Comparison of ENCODE assay signal across 19 mouse cellular contexts in genomic region chr19:57174045-57174444, GRCm38 (mm10).
"Had no signal": no experiment of that assay in that cellular context is flagged by ENCODE, and none has a peak within 500 bp of the region (broad histone marks: within the 10 kb centered on the region; RNA-seq: fewer than 3 reads in every experiment).

No protein-coding gene starts in this region.

- H3K36me3 ChIP-seq: intestine, embryonic 15.5 days; midbrain, embryonic 12.5 days; neural tube, embryonic 13.5 days; stomach, embryonic 15.5 days had no signal

- ATAC-seq: midbrain, embryonic 16.5 days had no signal

- H3K9ac ChIP-seq: intestine, embryonic 15.5 days; liver, embryonic 13.5 days; lung, embryonic 14.5 days; midbrain, embryonic 12.5 days; neural tube, embryonic 13.5 days; stomach, embryonic 15.5 days had no signal

- H3K9me3 ChIP-seq: intestine, embryonic 15.5 days; liver, embryonic 13.5 days; midbrain, embryonic 12.5 days; neural tube, embryonic 13.5 days; stomach, embryonic 15.5 days had no signal

- H3K27ac ChIP-seq: intestine, embryonic 15.5 days; left cerebral cortex, adult 2 months; liver, embryonic 13.5 days; macrophage; midbrain, embryonic 12.5 days; neural tube, embryonic 13.5 days; stomach, embryonic 15.5 days had no signal

- DNase-seq: kidney, adult 11 months; kidney, adult 9 months; kidney, postnatal 36 days; layer of hippocampus, postnatal 36 days; liver, embryonic 13.5 days; lung, embryonic 14.5 days; retina, postnatal 1 day; right cerebral cortex, postnatal 25 days; spleen, adult 18-20 months; thymus, adult 18-20 months; thymus, postnatal 36 days had no signal

- H3K4me1 ChIP-seq: intestine, embryonic 15.5 days; midbrain, embryonic 12.5 days; neural tube, embryonic 13.5 days had no signal

- H3K4me3 ChIP-seq: intestine, embryonic 15.5 days; left cerebral cortex, adult 2 months; liver, embryonic 13.5 days; midbrain, embryonic 12.5 days; myocyte; neural tube, embryonic 13.5 days; stomach, embryonic 15.5 days had no signal

- H3K4me2 ChIP-seq: intestine, embryonic 15.5 days; liver, embryonic 13.5 days; lung, embryonic 14.5 days; midbrain, embryonic 12.5 days; neural tube, embryonic 13.5 days; stomach, embryonic 15.5 days had no signal

- H3K27me3 ChIP-seq: intestine, embryonic 15.5 days; liver, embryonic 13.5 days; neural tube, embryonic 13.5 days; stomach, embryonic 15.5 days had no signal
